Mouse (Mus musculus) stomach, embryonic 16.5 days (tissue): ENCODE data around the gene Cenpu. TPM values are rescaled to one million over a fixed set of nuclear protein-coding genes. Genes with fewer than 3 reads are reported as not detected.

Experiments
- ATAC-seq: fragments of 200-750 bp; cut with Nextera tagmentation; 2 replicates; pipeline ENCODE4 v1.8.0; 2017; ENCODE audit warnings: moderate number of reproducible peaks, moderate TSS enrichment; ENCODE audit not compliant: insufficient read depth, low FRiP score
- H3K27ac ChIP-seq: fragments of 300-500 bp; sonication (generic); 2 replicates; pipeline ENCODE4 v1.5.1; 2014; ENCODE audit warnings: low read length
- H3K27me3 ChIP-seq: fragments of 300-500 bp; sonication (generic); 2 replicates; pipeline ENCODE4 v1.6.1; 2014; ENCODE audit warnings: low read length, control low read depth, mixed read lengths; ENCODE audit not compliant: control insufficient read depth, insufficient read depth
- H3K36me3 ChIP-seq: fragments of 300-500 bp; sonication (generic); 2 replicates; pipeline ENCODE4 v1.6.1; 2014; ENCODE audit warnings: low read length; ENCODE audit not compliant: control insufficient read depth, insufficient read depth
- H3K4me1 ChIP-seq: fragments of 300-500 bp; sonication (generic); 2 replicates; pipeline ENCODE4 v1.6.1; 2014; ENCODE audit warnings: low read length, control low read depth, mixed read lengths; ENCODE audit not compliant: control insufficient read depth, insufficient read depth
- H3K4me2 ChIP-seq: fragments of 300-500 bp; sonication (generic); 2 replicates; pipeline ENCODE4 v1.6.1; 2014; ENCODE audit warnings: low read depth, low read length, mixed read lengths
- H3K4me3 ChIP-seq: fragments of 300-500 bp; sonication (generic); replicated peaks from 2 replicates; pipeline ENCODE4 v1.5.1; 2014; ENCODE audit warnings: mild to moderate bottlenecking, low read length
- H3K9ac ChIP-seq: fragments of 300-500 bp; sonication (generic); 2 replicates; pipeline ENCODE4 v1.6.1; 2014; ENCODE audit warnings: low read length
- H3K9me3 ChIP-seq: fragments of 300-500 bp; sonication (generic); replicated peaks from 2 replicates; pipeline ENCODE4 v1.6.1; 2016; ENCODE audit warnings: low read length, control low read depth; ENCODE audit not compliant: control insufficient read depth
- WGBS: fragments of 180-500 bp; shearing (Covaris S2); extraction: QIAGEN DNeasy Blood & Tissue Kit; methylation state at CpG from one replicate; pipeline ENCODE4 v1.1.7; 2014; 5-methylcytosine and 5-hydroxymethylcytosine counted together
- polyA plus RNA-seq: library from polyadenylated mRNA; unstranded; fragments of >200 nt; fragmentation: Nextera tagmentation; extraction: Ambion mirVana; gene quantifications from 2 replicates; pipeline ENCODE4 v1.2.1, GENCODE M21; 2015

Cenpu gene
- polyA plus RNA-seq: 11.2 and 15.1 TPM in 2 replicates

GRCm38 (mm10) chr8:46551615-46552440 lies at the start of gene Cenpu:
Gene Cenpu (plus strand): TSS chr8:46552028.
- peak within 1 kb of the TSS; percentile 87 for H3K4me3 ChIP-seq
- peak within 1 kb of the TSS; percentile 88 for H3K27ac ChIP-seq
- H3K36me3 ChIP-seq: peaks cover 6% of the 10 kb centered on the region; the same call in 1 of the 2 replicates
- peaks cover 12% of the 10 kb centered on the region for H3K4me1 ChIP-seq
- H3K4me2 ChIP-seq: peak within 1 kb of the TSS; percentile 72
- H3K9me3 ChIP-seq: no peaks in the 10 kb centered on the region
- peak; percentile 97 for ATAC-seq
- H3K27me3 ChIP-seq: no peaks in the 10 kb centered on the region
- WGBS: under 1% methylated on average over 50 of the region's 50 CpGs
- H3K9ac ChIP-seq: peak within 1 kb of the TSS; percentile 79

- Histone ChIP-seq H3K4me1 (peaks cover 19% of the 10 kb centered on the region), H3K9me3 (no peaks in the 10 kb centered on the region), H3K36me3 (peaks cover 2% of the 10 kb centered on the region; the same call in 1 of the 2 replicates), H3K9ac (peak overlapping the region; percentile 57), H3K27me3 (no peaks in the 10 kb centered on the region), H3K4me2 (peak overlapping the region; percentile 50), H3K4me3 (peak overlapping the region; percentile 37), H3K27ac (no peak overlapping the region)
- 19% methylated on average over 19 of the region's 19 CpGs for WGBS
- ATAC-seq: peak; percentile 27
These were observed 49.3 kb upstream of the Cenpu start for GRCm38 (mm10) chr8:46502333-46503071.

GRCm38 (mm10) chr8:46503072-46503695 lies 48.6 kb upstream of the Cenpu start:
- H3K27me3 ChIP-seq: no peaks in the 10 kb centered on the region
- ATAC-seq: no peak
- H3K9ac ChIP-seq: peak overlapping the region; percentile 57
- H3K4me2 ChIP-seq: peak overlapping the region; percentile 50
- peaks cover 5% of the 10 kb centered on the region; the same call in 1 of the 2 replicates for H3K36me3 ChIP-seq
- H3K4me1 ChIP-seq: peaks cover 18% of the 10 kb centered on the region
- 73% methylated on average over 12 of the region's 12 CpGs for WGBS
- H3K4me3 ChIP-seq: peak overlapping the region; percentile 37
- no peaks in the 10 kb centered on the region for H3K9me3 ChIP-seq
- no peak overlapping the region for H3K27ac ChIP-seq

- Histone ChIP-seq H3K9me3 (no peaks in the 10 kb centered on the region), H3K4me1 (peaks cover 18% of the 10 kb centered on the region), H3K36me3 (peaks cover 5% of the 10 kb centered on the region; the same call in 1 of the 2 replicates), H3K27me3 (no peaks in the 10 kb centered on the region), H3K4me2 (no peak overlapping the region), H3K9ac (no peak overlapping the region), H3K27ac (no peak overlapping the region), H3K4me3 (no peak overlapping the region)
- 68% methylated on average over 3 of the region's 3 CpGs for WGBS
- no peak for ATAC-seq
These were observed 47.6 kb upstream of the Cenpu start for GRCm38 (mm10) chr8:46504196-46504595.

- Histone ChIP-seq H3K36me3 (peaks cover 5% of the 10 kb centered on the region; the same call in 1 of the 2 replicates), H3K4me1 (peaks cover 3% of the 10 kb centered on the region), H3K9ac (no peak overlapping the region), H3K4me2 (no peak overlapping the region), H3K27ac (no peak overlapping the region), H3K4me3 (no peak overlapping the region), H3K9me3 (no peaks in the 10 kb centered on the region), H3K27me3 (no peaks in the 10 kb centered on the region)
- WGBS: 81% methylated on average over 14 of the region's 14 CpGs
- ATAC-seq: no peak
These were observed 43.1 kb upstream of the Cenpu start for GRCm38 (mm10) chr8:46508488-46509395.

- Histone ChIP-seq H3K9me3 (no peaks in the 10 kb centered on the region), H3K4me1 (peaks cover 3% of the 10 kb centered on the region), H3K4me2 (no peak overlapping the region), H3K27me3 (no peaks in the 10 kb centered on the region), H3K27ac (no peak overlapping the region), H3K36me3 (peaks cover 5% of the 10 kb centered on the region; the same call in 1 of the 2 replicates), H3K9ac (no peak overlapping the region), H3K4me3 (no peak overlapping the region)
- 90% methylated on average over 3 of the region's 3 CpGs for WGBS
- ATAC-seq: no peak
These were observed 42.4 kb upstream of the Cenpu start for GRCm38 (mm10) chr8:46509474-46509873.

GRCm38 (mm10) chr8:46511336-46511735 lies 40.5 kb upstream of the Cenpu start:
- Histone ChIP-seq H3K27ac (no peak overlapping the region), H3K4me3 (no peak overlapping the region), H3K27me3 (no peaks in the 10 kb centered on the region), H3K36me3 (peaks cover 5% of the 10 kb centered on the region; the same call in 1 of the 2 replicates), H3K9me3 (no peaks in the 10 kb centered on the region), H3K4me1 (no peaks in the 10 kb centered on the region), H3K9ac (no peak overlapping the region), H3K4me2 (no peak overlapping the region)
- WGBS: 87% methylated on average over 9 of the region's 9 CpGs
- ATAC-seq: no peak

- Histone ChIP-seq H3K9me3 (no peaks in the 10 kb centered on the region), H3K4me1 (no peaks in the 10 kb centered on the region), H3K36me3 (peaks cover 3% of the 10 kb centered on the region; the same call in 1 of the 2 replicates), H3K4me3 (no peak overlapping the region), H3K9ac (no peak overlapping the region), H3K27me3 (no peaks in the 10 kb centered on the region), H3K4me2 (no peak overlapping the region), H3K27ac (no peak overlapping the region)
- 37% methylated on average over 8 of the region's 8 CpGs for WGBS
- no peak for ATAC-seq
These were observed 39.3 kb upstream of the Cenpu start for GRCm38 (mm10) chr8:46512538-46512937.
